In the genomic region with DNA sequence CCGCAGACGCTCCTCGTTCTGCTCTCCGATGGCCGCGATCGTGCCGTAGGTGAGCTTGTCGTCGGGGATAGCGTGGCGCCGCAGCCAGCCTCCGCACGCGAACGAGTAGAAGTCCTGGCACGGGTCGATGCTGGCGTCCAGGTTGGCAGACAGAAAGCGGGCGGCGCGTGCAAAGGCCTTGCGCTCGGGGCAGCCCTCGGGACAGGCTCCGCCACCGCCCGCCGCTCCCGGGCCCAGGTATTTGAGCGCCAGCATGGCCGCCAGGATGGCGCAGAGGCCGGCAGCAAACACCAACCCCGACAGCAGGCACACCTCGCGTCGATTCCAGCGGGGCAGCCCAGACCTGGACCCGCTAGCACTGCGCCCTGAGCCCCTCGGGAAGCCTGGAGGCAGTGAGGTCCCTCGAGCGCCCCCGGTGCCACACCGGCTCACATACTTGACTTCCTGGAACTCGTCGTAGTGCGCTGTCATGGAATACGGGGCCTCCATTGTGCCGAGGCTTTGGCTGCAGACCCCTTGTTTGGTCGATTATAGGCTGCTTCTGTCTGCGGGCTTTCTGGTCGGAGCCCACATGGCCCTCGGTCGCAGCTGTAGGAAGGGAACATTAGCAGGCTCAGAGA, we compare ENCODE assay signal across 11 mouse cellular contexts. TPM values are rescaled to one million over a fixed set of nuclear protein-coding genes. Genes with fewer than 3 reads are reported as not detected.
A peak's percentile ranks its signal among the peaks of the same experiment; 100 is the strongest.
DNase-seq lines count a peak whose midpoint lies in the region; ATAC-seq and TF ChIP-seq lines count a peak whose summit lies in the region.
"Had no signal": no experiment of that assay in that cellular context is flagged by ENCODE, and none has a peak within 500 bp of the region (broad histone marks: within the 10 kb centered on the region; RNA-seq: fewer than 3 reads in every experiment).

No protein-coding gene starts in this region.

- peaks cover 2% of the 10 kb centered on the region; the same call in 1 of the 2 replicates for H3K27me3 ChIP-seq in testis, adult 2 months (ENCODE audit: control insufficient read depth, insufficient read depth, low read length)
- H3K27me3 ChIP-seq in liver, embryonic 15.5 days, result peaks cover 93% of the 10 kb centered on the region

- peak overlapping the region; percentile 29 for H3K4me2 ChIP-seq in liver, embryonic 15.5 days

- H3K9ac ChIP-seq in liver, embryonic 15.5 days, result no peak overlapping the region

- H3K36me3 ChIP-seq in testis, adult 2 months (ENCODE audit: control insufficient read depth, insufficient read depth, low read length), result no peaks in the 10 kb centered on the region
- no peaks in the 10 kb centered on the region for H3K36me3 ChIP-seq in liver, embryonic 15.5 days (replicated peaks)

- H3K4me3 ChIP-seq in testis, adult 2 months (ENCODE audit: control insufficient read depth, low read depth, low read length), result peak overlapping the region; percentile 83
- no peak overlapping the region for H3K4me3 ChIP-seq in liver, embryonic 15.5 days (replicated peaks)

- no peak for TF ChIP-seq POLR2A in testis, adult 2 months (IDR thresholded peaks at IDR 0.05; ENCODE audit: control insufficient read depth, low read depth, low read length)

- H3K4me1 ChIP-seq in testis, adult 2 months (ENCODE audit: control insufficient read depth, insufficient read depth, low read length), result peaks cover 23% of the 10 kb centered on the region
- H3K4me1 ChIP-seq in liver, embryonic 15.5 days (replicated peaks), result no peaks in the 10 kb centered on the region; the same call in 1 of the 2 replicates

- no peaks in the 10 kb centered on the region for H3K9me3 ChIP-seq in liver, embryonic 15.5 days (replicated peaks)

- no peak for ATAC-seq in liver, embryonic 15.5 days (ENCODE audit: insufficient read depth)

- TF ChIP-seq CTCF in testis, adult 2 months (IDR thresholded peaks at IDR 0.05; ENCODE audit: control insufficient read depth, insufficient read depth, insufficient replicate concordance, low read depth, low read length), result no peak

- WGBS in liver, embryonic 15.5 days (ENCODE audit: insufficient replicate concordance), result 3% methylated on average over 58 of the region's 58 CpGs

- no peak overlapping the region for H3K27ac ChIP-seq in testis, adult 2 months (ENCODE audit: control insufficient read depth, insufficient read depth, low read depth, low read length)
- H3K27ac ChIP-seq in liver, embryonic 15.5 days (replicated peaks), result no peak overlapping the region

- peak; percentile 28 for DNase-seq in embryo, embryonic 10 days (ENCODE audit: low spot score)
- DNase-seq in embryo, embryonic 10.5 days (ENCODE audit: low spot score), result no peak
- no peak for DNase-seq in testis, postnatal 14 days (ENCODE audit: low spot score)
- no peak for DNase-seq in left cerebral cortex, adult 11 months (ENCODE audit: low spot score)
- no peak for DNase-seq in adrenal gland, postnatal 10 days
- DNase-seq in natural killer cell, adult 2 months (ENCODE audit: low spot score in 2 of 2), result no peak
- DNase-seq: lung, postnatal 4 days had no signal

RNA-seq across cellular contexts. Expression of a gene that starts 1.7 kb away (rescaled TPM):
- 5.8 and 6.8 TPM in 2 replicates for polyA plus RNA-seq in testis, adult 2 months (2012; rRNA removed)
- 0.08 TPM in 1 of 2 replicates, not detected in the other for polyA plus RNA-seq in liver, embryonic 15.5 days (2015; fragmentation: Nextera tagmentation; extraction: Ambion mirVana)
- total RNA-seq in adrenal gland, postnatal 10 days (2021), result 10 to 100 TPM in 1 of 2 experiments, 1 to 10 TPM in 1; 2.4 to 10.1 TPM
- total RNA-seq: gastrocnemius, adult 8-10 months had no signal

RNA-seq across cellular contexts. Expression of a gene that starts 28.5 kb away (rescaled TPM):
- polyA plus RNA-seq in testis, adult 2 months (2012; rRNA removed), result 19.1 and 25.3 TPM in 2 replicates
- not detected in 2 replicates for polyA plus RNA-seq in liver, embryonic 15.5 days (2015; fragmentation: Nextera tagmentation; extraction: Ambion mirVana)
- not detected for total RNA-seq in adrenal gland, postnatal 10 days (2021)
- total RNA-seq: gastrocnemius, adult 8-10 months had no signal
- polyA plus RNA-seq: urinary bladder, adult 2 months had no signal

RNA-seq across cellular contexts. Expression of a gene that starts 29.8 kb away (rescaled TPM):
- 1.5 and 1.7 TPM in 2 replicates for polyA plus RNA-seq in testis, adult 2 months (2012; rRNA removed)
- polyA plus RNA-seq in liver, embryonic 15.5 days (2015; fragmentation: Nextera tagmentation; extraction: Ambion mirVana), result not detected in 2 replicates
- not detected for total RNA-seq in adrenal gland, postnatal 10 days (2021)
- total RNA-seq: gastrocnemius, adult 8-10 months had no signal
- polyA plus RNA-seq: urinary bladder, adult 2 months had no signal

RNA-seq across cellular contexts. Expression of a gene that starts 35.8 kb away (rescaled TPM):
- polyA plus RNA-seq in testis, adult 2 months (2012; rRNA removed), result 0.02 and 0.08 TPM in 2 replicates
- polyA plus RNA-seq in liver, embryonic 15.5 days (2015; fragmentation: Nextera tagmentation; extraction: Ambion mirVana), result 0.36 and 0.45 TPM in 2 replicates
- total RNA-seq in adrenal gland, postnatal 10 days (2021), result under 1 TPM; 0.27 to 0.97 TPM
- polyA plus RNA-seq: urinary bladder, adult 2 months had no signal

RNA-seq across cellular contexts. Expression of a gene that starts 49.8 kb away (rescaled TPM):
- not detected in 2 replicates for polyA plus RNA-seq in testis, adult 2 months (2012; rRNA removed)
- polyA plus RNA-seq in liver, embryonic 15.5 days (2015; fragmentation: Nextera tagmentation; extraction: Ambion mirVana), result 0.89 and 1.1 TPM in 2 replicates
- total RNA-seq in adrenal gland, postnatal 10 days (2021), result under 1 TPM in 1 of 2 experiments, not detected in 1; 0.30 TPM
- polyA plus RNA-seq: urinary bladder, adult 2 months had no signal

Comparison
In these comparisons a context has a peak if more than half of its experiments do, and no peak if none do; other contexts are left out.
1. RNA of a gene that starts 28.5 kb away (polyA plus RNA-seq): 19.1 to 25.3 TPM in testis, adult 2 months; not detected in liver, embryonic 15.5 days; every median in the first group is over 10 times any median in the second.